Mouse (Mus musculus): Measurements from ENCODE around the gene Adamtsl4.

Adamtsl4 gene

DNA sequence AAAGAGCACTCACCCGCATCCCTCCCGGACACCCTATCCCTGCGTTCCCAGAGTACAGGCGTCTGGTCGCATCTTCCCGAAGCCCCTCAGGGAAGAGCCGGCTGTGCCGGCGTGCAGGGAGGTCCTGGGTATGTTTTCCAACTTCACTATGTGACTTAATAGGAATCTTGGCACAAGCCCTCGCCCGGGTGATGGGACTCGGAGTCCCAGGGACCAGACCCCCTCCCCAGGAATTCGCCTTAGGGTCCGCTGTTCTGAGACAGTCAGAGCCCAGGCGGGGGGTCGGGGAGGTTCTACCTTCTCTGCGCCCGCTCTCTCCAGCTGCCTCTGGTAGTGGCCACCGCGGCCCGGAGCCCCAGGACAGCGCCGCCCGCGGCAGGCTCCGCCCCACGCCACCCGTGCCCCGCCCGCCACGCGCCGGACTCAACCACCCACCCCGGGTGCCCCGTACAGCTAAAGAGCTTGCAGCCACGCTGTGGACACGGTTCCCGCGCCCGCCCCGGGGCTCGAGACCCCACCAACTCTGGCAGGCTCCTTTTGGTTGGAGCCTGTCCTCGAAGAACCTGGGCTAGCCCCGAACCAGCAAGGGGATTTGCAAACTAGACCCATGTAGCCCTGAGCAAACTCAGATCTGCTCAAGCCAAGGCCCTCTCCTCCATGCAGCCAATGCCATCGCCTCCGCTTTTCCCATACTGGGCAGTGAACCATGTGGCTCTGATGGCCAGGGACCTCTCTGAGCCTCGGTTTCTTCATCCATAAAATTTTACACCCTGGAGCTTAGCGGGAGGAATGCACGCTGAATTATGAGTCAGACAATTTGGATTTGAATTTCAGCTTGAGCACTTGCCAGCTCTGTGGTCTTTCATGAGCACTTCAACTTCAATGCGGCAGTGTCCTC is at the start of gene Adamtsl4:
Gene Adamtsl4 (minus strand): TSS at position 394 of the 898 bp plus-strand sequence.
- DNase-seq (ENCODE audit: low read depth, low spot score): peak; percentile 49

DNA sequence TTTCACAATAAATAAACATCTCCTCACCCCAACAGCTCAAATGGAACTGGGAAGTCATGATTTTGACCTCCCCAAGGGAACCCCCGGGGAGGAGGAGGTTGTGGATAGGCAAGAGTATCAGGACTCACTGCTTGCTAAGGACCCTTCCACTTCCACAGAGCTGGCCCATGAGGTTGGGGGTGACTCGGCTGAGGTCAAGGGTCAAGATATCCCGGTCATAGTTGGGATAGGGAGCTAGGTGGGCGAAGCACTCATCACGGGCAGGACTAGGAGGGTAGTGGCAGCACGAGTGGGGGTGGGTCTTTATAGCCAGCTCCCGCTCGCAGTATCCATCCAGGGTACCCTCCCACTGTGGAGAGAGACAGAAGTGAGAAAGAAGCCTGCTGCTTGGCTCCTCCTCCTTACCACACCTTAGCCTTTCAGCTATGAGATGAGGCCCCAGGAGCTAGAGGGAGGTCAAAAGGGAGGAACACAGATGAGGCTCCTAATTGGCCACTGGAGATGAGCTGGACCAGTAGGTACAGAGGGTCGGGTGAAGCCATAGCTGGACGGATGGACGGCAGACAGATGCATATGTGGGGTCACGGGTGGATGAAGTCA is 47.5 kb upstream of the Adamtsl4 start:
- DNase-seq (ENCODE audit: low read depth, low spot score): no peak

DNA sequence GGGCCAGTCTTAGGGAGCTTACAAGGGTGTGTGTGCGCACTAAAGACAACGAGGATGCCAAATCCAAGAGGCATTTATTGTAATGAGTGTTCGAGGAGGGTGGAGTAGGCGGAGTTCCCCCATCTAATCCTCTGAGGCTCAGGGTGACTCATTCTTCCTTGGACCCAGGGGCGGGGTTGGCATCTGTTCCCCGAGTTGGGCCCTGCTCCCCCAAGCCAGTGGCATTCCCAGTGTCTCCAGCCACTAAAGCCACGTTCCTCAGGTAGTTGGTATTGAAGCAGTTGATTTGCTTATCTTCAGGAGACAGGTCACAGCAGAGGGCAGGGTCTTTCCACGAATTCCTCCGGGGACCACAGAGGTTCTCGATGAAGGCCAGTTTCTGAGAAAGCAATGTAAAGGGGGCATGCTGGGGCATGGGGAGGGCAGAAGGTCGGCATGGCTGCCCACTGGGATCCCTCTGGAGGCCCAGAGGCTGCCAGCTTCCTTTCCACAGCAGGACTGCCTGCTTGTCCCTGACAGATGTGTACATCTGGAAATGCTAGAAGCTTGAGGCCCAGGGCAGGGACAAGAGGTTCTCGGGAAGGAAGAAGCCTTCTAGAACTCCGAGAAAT is 46.5 kb upstream of the Adamtsl4 start:
- no peak for DNase-seq (ENCODE audit: low read depth, low spot score)

DNA sequence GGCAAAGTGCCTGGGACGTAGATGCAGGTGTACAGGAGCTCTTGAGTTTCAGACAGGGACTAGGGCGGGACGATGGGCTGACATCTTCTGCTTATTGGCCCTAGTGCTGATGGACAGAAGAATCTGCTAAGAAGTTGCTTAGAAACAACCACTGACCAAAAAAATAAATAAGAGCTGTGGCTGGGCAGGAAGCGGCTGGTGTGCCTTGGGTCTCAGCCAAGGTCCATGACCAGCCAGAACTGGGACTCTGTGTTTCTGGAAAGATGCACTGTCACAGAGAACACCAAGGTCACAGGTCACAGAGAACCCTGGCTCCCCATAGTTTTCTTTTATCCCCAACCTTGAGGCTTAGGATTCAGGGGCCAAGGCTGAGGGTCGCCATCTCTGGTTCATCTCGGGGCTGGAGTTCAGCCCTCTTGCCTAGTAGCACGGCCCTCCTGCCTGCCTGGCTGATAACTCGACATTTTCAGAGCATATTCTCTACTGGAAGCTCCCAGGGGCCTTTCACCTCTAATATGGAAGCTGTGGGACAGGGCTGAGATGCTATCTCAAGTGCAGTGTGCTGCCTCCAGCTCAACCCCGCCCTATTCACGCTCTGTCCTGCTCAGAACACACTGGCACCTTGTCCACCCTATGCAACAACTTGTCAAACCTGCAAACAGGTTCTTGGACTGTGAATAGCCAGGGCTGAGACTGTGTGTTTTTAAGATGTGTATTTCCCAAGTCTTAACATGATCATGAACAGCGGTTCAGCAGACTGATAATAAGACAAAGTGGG is 45.2 kb upstream of the Adamtsl4 start:
- DNase-seq (ENCODE audit: low read depth, low spot score): no peak

DNA sequence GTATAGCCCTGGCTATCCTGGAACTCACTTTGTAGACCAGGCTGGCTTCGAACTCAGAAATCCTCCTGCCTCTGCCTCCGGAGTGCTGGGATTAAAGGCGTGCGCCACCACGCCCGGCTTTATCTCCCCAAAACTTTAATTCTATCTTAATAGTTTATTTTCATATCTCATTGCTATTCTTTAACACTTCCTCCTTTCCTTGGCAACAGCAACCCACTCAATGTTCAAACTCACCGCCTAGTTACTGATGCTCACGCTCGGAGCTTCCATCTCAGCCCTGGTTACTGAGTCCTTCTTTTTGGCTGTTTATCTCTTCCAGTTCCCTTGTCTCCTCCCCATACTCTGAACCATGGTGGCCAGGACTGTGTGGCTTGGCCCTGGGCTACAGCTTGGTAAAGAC is 44.6 kb upstream of the Adamtsl4 start:
- no peak for DNase-seq (ENCODE audit: low read depth, low spot score)

DNA sequence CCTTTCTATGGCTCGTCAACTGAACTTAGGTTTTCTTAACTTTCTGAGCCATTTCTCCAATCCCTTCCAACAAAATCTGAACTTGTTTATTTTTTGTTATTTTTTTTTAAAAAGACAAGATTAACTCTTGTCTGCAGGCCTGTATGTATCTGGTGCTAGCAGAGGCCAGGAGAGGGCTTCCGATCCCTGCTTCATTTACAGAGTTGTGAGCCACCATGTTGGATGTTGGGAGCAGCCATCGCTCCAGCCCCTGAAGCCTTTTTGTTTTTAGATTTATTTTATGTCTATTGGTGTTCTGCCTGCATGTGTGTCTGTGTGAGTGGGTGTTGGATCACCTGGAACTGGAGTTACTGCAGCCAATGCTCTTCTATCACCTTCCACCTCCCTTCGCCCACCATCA is 44.1 kb upstream of the Adamtsl4 start:
- no peak for DNase-seq (ENCODE audit: low read depth, low spot score)

DNA sequence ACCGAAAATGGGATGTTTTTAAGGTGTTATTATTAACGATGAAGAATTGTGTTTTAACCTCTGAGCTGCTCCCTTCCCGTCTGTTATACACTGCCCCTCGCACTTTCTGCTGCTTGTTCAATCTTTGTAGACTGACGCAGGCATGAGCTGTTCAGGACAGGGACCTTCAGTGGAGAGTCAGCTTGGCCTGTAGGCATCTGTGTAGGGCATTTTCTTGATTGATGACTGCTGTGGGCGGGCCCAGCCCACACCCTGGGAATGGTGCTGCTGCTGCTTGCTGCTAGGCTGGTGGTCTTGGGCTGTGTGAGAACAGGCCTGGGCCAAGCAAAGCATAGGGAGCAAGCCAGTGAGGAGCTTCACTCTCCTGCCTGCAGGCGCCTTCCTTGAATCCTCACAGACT is 42.7 kb upstream of the Adamtsl4 start:
- no peak for DNase-seq (ENCODE audit: low read depth, low spot score)

DNA sequence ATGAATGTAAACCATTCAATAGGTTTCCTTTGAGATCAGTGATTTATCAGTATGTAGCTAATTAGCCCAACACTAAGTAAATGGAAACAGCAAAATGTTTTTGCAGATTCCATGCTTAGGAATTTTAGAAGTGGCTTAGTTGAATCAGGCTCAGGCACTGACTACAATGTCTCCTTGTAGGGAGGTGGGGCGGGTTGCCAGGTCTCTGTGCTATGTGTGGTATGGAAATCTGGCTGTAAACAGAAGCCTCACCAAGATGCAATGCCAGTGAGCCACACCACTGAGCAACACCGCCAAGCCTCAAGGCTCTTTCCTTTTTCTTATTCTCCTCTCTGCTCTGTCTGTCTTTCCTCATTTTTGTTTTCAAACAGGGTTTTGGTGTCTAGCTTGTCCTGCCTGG is 41.2 kb upstream of the Adamtsl4 start:
- DNase-seq (ENCODE audit: low read depth, low spot score): no peak

DNA sequence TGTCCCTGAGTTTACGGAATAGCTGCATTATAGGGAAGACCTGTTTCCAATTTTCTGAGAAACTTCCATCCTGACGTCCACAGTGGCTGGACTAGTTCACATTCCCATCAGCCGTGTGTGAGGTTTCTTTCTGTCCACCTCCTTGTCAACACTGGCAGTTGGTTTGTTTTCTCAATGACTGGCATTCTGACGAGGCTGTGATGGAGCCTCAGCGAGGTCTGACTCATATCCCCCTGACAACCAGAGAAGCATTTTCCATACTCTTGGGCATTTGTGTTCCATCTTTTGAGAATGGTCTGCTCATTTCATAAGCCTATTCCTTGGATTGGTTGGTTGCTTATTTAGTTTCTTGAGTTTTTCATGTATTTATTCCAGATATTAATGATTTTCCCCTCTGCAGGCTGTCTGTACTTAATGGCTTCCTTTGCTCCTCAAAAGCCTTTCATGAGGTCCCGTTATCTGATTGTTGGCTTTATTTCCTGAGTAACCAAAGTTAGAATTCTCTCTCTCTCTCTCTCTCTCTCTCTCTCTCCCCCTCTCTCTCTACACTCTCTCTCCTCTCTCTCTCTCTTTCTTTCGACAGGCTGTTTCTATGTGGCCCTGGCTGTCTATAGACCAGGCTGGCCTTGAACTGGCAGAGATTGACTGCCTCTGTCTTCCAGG is 39.1 kb upstream of the Adamtsl4 start:
- peak; percentile 21 for DNase-seq (ENCODE audit: low read depth, low spot score)

DNA sequence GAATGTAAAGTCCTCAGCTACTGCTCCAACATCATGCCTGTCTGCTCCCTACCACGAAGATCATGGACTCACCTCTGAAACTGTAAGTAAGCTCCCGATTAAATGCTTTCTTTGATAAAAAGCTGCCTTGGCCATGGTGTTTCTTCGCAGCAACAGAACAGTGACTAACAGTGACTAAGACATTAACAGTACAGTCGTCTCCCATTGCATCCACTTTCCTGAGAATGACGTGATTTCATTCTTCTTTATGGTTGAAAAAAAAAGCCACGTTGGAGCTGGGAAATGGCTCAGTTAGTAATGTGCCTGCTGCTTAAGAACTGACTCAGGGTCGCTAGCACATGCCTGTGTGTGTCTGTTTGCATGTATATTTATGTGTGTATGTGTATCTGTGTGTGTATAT is 38.1 kb upstream of the Adamtsl4 start:
- DNase-seq (ENCODE audit: low read depth, low spot score): no peak

DNA sequence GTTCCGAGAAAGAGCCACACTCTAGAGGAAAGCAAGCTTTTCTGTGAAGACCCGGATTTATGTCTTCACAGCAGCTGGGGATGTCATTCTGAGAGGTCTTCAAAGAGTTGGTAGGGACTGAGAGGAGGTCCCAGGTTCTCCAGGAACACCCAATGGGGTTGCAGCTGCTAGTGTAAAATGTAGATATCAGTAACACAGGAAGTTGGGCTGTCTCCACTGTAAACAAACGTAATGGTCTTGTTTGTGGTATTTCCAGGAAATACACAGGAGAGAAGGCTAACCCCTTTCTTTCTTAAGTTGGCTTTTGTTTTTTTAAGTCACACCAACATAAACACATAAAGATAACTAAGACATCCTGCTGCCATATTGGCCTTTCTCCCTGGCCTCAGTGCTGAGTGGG is 34.7 kb upstream of the Adamtsl4 start:
- peak; percentile 78 for DNase-seq (ENCODE audit: low read depth, low spot score)

DNA sequence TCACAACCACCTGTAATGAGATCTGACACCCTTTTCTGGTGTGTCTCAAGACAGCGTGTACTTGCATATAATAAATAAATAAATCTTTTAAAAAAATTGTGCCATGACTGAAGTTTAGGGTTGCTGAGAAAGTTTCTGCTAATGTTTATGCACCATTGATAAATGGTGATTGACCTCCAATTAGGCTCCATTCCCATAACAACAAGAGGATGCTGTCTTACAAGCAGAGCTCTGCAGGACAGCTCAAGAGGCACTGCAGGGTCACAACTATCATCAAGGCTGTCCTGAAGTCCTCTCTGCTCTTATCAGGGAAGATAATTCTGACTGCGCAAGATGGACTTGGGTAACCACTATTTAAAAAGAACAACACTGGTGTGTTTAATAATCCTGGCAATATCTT is 30.4 kb upstream of the Adamtsl4 start:
- no peak for DNase-seq (ENCODE audit: low read depth, low spot score)

DNA sequence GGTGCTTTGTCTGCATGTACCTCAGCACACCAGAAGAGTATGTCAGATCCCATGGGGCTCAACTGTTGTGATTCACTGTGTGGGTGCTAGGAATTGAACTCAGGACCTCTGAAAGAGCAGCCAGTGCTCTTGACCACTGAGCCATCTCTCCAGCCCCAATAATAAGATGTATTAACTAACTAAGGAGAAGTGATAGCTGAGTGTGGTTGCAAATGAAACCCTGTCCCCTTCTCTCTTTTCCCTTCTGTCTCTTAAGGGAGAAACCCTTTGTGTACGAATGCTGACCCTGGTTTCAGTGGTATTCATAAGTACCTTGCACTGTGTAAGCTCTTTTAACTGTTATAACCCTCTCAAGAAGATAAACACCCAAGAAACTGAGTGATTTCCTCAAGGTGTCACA is 28.4 kb upstream of the Adamtsl4 start:
- DNase-seq (ENCODE audit: low read depth, low spot score): no peak

DNA sequence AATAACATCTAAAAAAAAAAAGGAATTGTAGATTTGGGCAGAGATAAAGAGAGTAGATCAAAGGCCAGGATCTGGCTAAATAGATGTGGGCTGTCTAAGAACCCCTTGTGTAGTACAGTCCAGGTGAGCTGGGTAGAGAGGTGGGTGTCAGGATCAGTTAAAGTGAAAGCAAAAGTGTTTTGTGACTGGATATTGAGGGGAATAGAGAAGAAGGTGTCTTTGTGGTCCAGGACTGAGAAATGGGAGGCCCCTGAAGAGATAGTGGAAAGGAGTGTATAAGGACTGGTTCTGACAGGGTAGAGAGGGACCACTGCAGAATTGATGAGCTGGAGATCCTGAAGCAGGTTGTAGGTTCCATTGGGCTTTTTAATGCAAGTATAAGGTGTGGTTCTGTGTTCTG is 22.2 kb upstream of the Adamtsl4 start:
- DNase-seq (ENCODE audit: low read depth, low spot score): peak; percentile 43

DNA sequence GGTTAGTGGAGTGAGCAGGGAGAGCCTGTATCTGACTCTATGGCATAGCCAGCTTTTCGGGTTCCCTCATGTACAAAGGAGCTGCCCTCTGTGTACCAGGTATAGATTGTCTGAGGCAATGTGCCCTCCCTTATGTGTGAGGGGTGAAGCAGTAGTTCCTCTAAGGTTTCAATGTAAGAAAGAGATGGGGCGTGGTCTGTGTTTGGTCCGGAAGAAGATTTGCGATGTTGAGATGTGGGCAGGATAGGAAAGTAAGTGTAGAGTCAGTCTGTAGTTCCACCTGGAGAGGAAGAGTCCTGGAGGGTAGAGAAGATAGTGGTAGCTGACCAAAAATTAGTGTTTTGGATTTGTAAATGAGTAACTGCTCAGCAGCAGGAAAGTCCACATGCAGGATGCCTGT is 21.3 kb upstream of the Adamtsl4 start:
- DNase-seq (ENCODE audit: low read depth, low spot score): peak; percentile 61

DNA sequence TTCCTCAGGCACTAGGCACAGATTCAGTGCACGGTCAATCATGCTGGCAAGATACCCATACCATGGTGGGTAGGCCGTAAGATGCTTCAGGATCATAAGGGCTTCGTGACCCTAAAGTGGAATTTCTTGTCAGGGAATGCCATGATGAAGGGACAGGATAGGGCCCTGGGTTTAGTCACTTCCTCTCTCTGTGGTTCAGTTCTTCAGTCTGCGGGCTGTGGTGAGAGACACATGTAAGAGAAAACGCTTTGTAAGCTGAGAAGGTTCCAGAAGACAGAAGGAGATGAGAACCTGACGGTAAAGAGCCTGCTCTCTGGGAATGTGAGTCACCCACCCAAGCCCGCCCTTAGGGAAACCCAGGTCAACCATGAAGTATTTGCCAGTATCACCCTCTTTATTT is 19.8 kb upstream of the Adamtsl4 start:
- peak; percentile 81 for DNase-seq (ENCODE audit: low read depth, low spot score)

DNA sequence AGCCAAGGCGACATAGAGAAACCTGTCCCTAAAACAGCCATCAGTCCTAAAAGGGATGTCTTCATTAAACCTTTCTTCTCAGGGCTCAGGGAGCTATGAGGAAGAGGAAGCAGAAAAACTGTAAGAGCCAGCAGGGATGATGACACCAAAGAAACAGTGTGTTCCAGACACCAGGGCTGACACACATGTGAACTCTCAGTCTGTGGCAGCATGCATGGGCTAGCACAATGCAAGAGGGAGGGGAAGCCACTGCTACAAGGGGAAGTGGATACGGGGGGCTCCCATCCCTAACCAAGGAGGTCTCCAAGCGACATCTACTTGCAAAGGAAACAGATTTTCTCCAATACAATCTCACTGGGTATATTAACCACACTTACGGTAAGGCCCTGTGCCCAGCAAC is 18.6 kb upstream of the Adamtsl4 start:
- no peak for DNase-seq (ENCODE audit: low read depth, low spot score)

DNA sequence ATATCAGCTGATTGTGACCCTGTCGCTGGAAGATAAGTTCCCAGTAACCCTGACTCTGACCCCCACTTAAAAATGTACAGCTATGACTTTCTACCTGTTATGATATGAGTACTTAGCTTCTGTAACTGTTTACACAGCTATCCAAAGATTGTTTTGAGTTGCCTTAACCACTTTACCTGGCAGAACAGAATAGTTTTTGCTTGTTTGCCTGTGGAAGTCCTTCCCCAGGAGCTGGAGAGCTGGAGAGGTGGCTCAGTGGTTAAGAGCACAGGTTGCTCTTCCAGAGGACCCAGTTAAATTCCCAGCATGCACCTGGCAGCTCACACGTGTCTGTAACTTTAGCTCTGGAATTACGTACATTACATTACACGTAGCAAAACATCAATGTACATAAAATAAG is 16.9 kb upstream of the Adamtsl4 start:
- no peak for DNase-seq (ENCODE audit: low read depth, low spot score)

DNA sequence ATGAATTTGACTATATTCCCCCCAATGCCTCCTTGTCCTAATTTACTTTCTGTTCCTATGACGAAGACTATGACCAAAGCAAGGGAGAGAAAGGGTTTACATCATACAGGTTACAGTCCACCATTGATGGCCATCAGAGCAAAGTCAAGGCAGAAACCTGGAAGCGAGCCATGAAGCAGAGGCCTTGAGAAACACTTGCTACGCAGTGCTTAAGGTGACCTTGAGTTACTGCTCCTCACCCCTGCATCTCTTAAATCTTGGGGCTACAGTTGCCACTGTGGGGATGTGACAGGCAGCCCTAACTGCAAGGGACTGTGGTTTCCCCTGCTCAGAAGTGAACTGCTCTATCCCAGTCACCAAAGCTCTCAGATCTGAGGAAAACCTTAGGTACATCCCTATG is 15.6 kb upstream of the Adamtsl4 start:
- no peak for DNase-seq (ENCODE audit: low read depth, low spot score)

DNA sequence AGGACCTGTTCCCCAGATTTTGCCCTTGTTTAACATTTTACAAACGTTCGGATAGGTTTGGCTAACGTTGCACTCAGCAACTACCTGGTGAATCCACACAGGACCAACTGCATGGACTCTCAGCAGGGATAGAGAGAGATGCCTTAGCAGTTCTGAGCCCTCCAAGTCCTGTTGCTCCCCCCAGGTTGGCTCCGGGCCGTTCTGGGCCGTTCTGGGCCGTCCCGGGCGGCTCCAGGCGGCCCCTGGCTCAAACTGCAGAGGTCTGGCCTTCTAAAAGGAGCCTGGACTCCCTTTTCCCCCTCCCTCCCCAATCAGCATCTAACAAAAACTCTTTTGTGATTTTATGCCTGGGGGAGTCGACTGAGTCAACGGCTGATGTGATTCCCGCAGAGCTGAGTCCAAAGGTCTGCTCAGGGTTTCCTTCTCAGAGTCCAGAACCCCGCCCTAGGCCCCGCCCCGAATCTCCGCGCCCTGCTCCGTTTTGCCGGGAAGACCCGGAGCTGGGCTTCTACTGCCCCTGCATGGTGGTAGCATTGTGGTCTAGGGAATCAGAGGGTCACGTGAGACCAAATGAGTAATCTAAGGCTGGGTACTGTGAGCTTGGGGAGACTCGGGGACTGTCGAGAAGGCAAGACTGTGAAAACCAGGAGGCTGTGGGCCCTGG is 14.3 kb upstream of the Adamtsl4 start:
- DNase-seq (ENCODE audit: low read depth, low spot score): no peak

DNA sequence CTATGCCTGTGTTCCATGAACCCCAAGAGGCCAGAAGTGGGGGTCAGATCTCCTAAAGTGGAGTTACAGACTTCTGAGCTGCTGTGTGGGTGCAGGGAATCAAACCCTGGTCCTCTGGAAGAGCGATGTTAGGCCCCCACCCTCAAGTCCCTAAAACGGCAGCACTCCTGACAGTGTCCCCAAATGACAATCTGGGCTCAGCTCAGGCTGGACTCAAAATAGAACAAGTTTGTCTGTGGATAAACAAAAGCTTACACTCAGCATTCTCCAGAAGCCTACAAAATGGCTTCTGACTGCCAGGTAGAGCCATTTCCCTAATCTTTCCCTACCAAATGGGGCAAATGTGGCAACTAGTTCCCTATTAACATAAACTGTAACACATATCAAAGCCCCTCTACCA is 13.4 kb upstream of the Adamtsl4 start:
- DNase-seq (ENCODE audit: low read depth, low spot score): no peak

Measured in CD4-positive helper T cell, adult 2 months (primary cell).